Mouse (Mus musculus) erythroid progenitor cell, adult 5-6 weeks (primary cell): ENCODE data around the gene S1pr1. TPM values are rescaled to one million over a fixed set of nuclear protein-coding genes. Genes with fewer than 3 reads are reported as not detected.

ENCODE experiments used
- ATAC-seq: replicated peaks from 2 replicates; pipeline ENCODE4 v1.8.0; 2016; ENCODE audit warnings: moderate number of reproducible peaks, mild to moderate bottlenecking, moderate TSS enrichment, inconsistent platforms; ENCODE audit not compliant: poor library complexity, low FRiP score, severe bottlenecking
- total RNA-seq, 2 experiments: library from RNA; stranded (forward) in 1 of 2; stranded (reverse) in 1 of 2; fragments of 150-400 nt in 1 of 2; fragments of 186-747, 209-891 nt in 1 of 2; gene quantifications; 2 replicates each; pipeline versions ENCODE4 v1.2.3 to v1.2.4; 2015 to 2017; ENCODE audit warnings: low replicate concordance in 2 of 2

The S1pr1 gene
- 15.5 and 19.7 TPM in 2 replicates for total RNA-seq (2015; ENCODE audit: low replicate concordance)
- total RNA-seq (2017; ENCODE audit: low replicate concordance): 2.2 and 5.4 TPM in 2 replicates

DNA sequence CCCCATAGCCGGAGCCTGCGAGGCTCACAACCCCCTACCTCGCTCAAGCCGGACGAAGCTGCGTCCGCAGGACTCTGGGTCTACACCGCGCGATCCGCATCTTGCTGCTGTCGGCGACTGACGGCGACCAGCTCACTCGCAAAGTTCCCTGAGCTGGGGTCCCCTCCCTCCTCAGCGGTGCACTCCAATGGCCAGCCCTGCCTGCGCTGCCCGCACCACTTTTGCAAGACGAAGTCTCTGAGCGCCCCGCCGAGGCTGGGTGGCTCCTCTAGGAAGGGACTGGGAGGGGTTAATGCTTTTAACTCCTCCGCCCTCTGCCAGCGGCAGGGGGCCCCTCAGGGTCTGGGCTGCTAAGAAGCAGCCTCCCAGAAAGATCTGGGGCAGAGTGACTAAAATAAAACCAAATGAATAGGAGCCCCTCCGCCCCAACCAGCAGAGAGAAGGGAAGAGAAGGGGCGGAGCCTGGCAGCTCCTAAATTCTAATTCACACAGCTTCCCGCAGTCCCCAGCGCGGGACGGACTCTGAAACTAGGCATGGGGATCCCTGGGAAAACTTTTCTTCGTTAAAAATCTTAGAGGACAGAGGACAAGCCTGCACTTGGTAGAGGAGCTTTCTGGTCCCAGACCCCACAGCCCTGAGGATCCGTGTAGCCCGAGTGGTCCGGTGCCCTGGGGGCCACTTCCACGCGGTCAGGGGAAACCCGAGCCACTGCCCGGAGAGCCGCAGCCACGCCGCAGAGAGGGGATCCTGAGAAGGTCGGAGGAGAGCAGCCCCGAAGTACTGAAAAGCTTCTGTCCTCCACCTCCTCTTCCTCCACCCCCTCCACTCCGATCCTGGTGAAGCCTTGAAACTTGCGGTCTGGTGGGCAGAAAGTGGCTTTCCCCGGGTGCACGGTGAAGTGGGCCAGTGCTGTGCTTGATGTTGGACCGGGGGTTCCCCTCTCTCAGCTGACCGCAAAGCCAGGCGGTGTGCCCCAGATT is at the start of gene S1pr1:
S1pr1 (minus strand) TSS at position 402 of the 981 bp plus-strand sequence.
- peak; percentile 66 for ATAC-seq

DNA sequence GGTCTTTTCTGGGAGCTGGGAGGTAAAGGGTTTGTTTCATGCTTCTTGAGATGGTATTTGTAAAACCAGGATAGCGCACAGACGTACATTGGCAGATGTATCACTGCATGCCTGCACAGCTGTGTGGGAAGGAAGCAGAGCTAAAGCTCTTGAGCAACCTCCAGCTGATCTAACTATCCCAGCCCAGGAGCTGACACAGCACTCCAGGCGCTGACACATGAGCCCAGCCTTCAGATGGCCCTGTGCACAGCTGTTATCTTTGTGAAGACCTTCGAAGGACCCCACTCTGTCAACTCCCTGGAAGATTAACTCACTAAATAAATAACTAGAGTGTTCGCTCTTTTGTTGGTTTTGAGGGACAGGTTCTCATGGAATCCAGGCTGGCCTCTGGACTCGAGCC is 48.4 kb upstream of the S1pr1 start:
- ATAC-seq: no peak

DNA sequence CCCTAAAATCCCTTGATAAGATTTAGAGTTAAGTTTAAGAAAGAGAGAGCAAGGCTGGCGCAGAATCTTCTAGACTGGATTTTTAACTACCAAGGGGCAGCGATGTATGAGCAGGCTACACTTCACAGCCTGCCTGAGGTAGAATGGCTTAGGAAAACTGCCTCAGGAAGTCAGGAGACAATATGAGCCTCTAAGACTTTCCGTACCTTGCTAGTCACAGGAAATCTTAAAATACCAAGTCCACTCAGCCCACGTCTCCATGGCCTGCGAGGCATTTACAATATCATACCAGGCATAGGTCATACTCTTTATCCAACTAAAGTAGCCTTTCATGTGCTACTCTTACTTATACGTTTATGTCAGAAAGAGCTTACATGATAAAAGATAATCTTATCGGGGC is 48.0 kb upstream of the S1pr1 start:
- ATAC-seq: no peak

DNA sequence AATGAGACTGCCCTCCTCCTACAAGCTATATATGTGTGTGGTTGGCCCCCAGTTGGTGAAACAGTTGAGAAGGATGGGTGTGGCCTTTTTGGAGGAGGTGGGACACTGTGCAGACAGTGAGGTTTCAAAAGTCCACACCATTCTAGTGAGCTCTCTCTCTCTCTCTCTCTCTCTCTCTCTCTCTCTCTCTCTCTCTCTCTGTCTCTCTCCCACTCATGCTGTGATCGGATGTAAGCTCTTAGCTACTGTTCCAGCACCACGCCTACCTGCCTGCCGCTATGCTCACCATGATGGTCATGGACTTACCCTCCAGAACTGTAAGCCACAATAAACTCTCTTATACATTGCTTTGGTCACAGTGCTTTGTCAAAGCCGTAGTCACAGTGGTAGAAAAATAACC is 44.8 kb upstream of the S1pr1 start:
- no peak for ATAC-seq

DNA sequence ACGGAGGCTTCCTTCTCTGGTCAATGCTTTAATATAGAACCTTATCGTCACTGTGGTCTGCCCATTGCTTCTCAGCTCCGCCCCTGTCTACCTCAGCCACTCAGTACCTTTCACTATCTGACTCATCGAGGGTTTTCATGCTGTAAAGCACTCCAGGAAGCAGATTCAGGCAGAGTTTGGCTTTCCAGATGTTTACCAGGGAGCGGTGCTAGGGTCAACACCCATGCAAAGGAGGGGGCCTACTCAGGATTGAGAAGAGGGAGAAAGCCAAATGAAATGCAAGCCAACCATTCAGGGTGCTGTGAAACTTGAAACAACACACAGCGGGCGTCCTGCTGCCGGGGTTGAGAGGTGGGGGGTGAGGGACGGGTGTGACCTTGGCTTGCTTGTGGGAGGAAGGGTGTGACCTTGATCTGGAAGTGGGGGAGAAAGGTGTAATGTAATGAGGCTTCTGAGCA is 43.6 kb upstream of the S1pr1 start:
- no peak for ATAC-seq

DNA sequence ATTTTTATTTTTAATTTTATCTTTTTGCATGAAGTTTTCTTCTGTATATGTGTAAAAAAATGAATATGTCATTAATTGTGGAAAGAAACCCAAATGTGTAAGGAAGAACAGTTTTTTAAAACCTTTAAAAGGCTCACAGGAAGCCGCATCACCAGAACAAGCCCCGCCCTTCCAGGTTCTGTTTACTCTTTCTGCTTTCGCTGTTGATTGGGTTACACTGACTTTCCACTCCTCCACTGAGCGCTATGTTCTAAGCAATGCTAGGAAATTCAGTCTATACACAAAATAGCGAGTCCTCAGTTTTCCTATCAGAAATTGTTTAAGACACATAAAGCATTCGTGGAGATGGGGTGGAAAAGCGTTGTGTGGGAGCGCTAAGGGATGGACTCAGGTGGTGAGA is 39.6 kb upstream of the S1pr1 start:
- ATAC-seq: no peak

DNA sequence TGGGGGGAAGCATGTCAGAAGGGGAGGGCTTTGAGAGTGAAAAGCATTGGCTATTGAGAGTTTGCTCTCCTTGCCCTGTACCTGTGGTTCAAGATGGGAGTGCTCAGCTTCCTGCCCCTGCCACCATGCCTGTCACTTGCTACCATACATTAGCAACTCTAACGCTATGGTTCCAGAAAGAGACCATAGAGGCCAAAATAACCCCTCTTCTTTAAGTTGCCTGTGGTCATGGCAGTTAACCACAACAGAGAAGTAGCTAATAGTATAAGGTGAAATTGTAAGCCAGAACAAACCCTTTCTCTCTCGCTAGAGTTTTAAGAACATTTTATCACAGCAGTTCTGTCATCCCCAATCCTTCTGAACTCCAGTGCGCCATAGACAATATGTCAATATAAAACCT is 35.5 kb upstream of the S1pr1 start:
- ATAC-seq: no peak

DNA sequence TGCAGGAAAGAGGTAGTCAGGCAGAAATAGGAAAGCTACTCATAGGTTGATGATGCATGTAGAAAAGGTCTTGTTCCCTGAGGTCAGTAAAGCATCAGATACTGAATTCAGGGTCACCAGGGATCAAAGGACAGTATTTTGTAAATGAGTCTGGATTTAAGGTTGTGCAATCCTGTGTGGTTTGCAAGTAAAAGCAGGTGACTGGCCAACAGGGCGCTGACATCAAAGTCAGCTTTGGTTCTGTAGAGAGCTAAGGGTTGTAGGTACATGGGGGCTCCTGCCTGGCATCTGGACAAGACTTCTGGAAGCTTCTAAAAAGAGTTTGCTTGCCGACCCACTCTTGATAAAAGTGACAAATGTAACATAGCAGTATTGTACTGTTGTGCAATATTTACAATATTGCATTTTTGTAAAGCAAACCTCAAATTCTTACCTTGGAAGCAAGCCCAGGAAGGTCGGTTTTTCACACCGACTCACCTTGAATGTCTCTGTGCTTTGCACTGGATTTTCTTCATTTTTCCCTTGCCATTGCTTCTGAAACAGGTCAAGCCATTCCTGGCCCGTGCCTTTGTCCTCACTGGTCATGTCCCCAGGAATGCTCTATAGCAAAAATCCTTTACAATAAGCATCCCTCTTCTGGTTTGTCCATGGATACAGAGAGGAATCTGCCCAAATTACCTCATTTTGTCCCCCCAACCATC is 33.6 kb upstream of the S1pr1 start:
- no peak for ATAC-seq

DNA sequence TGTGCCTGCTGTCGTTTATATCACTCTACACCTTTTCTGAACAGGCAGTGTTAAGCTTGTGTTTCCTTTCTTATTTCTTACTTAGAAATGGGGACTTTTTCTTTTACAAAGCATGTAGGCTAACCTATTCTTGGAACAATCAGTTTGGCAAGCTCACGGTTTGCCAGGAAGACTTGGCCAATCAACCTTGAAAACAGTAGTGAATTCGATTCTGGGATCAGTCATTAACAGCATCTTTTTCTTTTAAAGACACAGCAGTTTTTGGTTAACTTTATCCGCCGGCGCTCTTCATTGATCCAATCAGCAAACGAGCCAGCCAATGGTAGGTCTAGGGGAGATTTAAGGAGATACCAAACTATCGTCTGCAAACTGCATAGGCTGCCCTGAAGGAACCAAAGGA is 31.6 kb upstream of the S1pr1 start:
- ATAC-seq: no peak

DNA sequence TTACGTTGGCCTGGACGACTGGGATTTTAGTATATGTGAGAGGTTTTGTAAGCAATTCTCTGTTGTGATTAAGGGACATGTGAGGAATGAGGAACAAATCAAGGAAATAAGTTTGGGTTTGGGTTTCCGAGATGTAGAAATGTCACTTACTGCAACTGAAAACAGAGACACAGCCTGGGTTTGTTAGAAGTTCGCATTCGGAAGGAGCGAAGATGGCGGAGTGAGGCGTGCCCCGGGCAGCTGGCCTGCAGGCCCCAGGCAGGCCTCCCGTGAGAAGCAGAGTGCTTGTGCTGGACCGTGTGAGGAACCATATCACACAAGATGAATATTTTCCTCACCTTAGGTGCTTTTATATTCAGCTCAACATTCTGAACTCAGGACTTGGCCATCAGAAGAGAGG is 30.2 kb upstream of the S1pr1 start:
- no peak for ATAC-seq

DNA sequence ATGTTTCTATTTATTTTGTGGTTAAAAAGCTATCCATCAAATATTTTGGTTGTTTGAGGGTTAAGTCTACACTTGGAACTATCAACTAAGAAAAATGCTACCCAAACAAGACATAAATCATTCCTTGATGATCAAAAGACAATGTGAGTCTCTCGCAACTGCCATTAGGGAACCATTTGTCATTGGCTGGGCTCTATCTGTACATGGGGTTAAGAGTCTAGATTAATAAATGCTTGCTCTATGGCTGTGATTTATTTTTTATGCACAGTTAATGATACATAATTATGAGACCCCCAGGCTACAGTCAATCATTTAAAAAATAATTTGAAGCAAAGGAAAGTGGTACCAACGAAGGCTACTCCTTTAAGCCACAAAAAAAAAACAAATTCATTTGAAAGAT is 23.7 kb upstream of the S1pr1 start:
- ATAC-seq: no peak

DNA sequence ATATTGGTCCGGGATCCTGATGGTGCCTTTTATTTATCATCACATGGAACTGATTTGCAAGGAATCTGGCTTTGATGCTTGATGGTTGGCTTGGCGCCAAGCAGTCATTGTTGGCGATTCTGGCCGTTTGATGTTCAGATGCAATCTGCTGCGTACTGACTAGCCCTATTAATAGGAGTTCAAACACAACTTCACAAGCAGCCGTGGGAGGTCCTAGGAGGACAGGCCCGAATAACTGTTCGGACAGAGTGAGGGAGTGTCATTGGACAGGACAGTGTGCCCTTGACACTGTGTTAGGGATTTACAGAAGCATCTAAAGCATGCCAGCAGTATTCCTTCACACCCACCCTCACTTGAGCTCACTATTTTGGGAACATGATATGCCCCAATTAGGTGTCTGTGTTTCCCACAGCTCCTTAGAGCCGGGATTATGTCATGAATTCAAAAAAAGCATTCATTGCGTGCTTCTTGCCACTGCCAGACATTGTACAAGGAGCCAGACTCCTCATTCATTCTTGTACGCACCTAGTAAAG is 23.0 kb upstream of the S1pr1 start:
- no peak for ATAC-seq

DNA sequence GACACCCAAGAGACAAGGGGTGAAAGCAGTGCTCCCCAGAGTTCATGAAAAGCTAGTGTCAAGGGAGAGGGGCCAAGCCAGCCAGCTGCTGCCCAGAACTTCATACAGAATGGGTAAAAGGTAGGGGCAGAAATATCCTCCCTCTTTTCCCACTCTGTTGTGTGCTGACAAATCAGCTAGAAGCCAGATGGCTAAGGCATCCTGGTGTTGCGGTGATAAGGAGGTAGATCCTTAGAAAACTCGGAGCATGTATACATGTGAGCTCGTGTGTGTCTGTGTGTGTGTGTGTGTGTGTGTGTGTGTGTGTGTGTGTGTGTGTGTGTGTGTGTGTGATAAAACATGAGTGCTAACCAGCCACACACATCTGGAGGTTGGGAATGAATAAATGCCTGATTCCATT is 20.7 kb upstream of the S1pr1 start:
- no peak for ATAC-seq

DNA sequence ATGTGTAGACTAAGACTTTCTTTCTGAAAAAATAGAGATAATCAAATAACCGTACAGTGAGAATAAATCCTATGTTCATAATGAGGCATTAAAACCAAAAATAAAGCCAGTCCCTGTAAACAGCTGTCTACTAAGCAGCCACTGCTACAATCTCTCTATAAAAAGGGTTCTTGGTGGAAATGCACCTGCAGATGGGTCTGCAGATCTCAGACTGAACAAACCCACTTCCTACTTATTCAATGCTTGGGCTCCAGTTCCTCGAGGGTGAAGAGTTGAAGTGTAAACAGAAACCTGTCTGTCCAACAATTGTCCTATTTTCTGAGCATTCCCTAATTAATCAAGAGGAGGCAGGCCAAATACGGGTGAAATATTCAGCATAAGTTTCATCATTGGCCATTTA is 20.0 kb upstream of the S1pr1 start:
- ATAC-seq: no peak

DNA sequence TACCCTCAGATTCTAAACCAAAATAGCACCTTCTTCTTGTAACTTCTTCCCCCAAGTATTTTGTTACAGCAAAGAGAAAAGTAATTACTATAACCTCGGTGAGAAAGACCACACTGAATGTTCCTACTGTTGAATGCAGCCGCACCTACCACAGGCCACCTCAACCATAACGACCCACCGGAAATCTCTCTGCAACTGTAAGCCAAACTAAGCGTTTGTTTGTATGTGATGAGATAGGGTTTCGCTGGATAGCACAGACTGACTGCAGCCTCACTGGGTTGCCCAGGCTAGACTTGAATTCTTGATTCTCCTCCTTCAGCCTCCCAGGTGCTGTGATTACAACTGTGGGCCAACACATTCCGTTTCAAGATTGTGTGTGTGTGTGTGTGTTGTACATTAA is 15.5 kb upstream of the S1pr1 start:
- ATAC-seq: no peak

DNA sequence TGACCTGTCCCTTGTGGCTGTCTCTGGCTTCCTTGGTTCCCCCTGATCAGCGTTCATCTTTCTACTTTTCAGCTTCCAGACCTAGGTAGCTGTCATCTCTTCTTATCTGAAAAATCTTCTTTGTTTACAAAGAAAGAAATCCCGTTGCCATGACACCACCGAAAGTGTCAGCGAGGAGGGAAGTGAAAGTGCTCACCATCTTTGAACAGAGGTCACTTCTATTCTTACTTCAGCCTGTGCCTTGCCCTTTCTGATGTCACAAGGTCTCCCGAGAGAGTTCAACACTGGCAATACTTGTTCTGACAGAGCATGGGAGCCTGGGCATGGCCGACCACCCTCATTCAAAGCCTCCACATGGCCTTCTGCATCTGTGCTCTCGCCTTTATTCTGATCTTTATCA is 14.3 kb upstream of the S1pr1 start:
- ATAC-seq: no peak

DNA sequence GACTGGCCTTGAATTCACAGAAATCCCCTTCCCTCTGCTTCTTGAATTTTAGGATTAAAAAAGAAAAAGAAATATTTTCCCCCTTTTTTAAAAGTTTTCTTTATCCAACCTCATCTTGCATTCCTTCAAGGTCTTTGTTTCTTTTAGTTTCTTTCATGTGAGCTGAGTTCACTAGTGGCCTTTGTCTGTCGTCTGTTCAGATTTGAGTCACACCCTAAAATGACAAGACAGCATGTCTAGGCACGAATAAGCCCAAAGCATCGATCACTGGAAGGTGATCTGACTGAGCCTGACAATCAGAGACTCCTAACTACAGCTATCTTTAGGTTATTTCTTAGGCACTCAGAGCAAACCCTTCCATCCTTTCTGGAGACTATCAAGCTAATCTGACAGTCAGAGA is 13.3 kb upstream of the S1pr1 start:
- ATAC-seq: no peak

DNA sequence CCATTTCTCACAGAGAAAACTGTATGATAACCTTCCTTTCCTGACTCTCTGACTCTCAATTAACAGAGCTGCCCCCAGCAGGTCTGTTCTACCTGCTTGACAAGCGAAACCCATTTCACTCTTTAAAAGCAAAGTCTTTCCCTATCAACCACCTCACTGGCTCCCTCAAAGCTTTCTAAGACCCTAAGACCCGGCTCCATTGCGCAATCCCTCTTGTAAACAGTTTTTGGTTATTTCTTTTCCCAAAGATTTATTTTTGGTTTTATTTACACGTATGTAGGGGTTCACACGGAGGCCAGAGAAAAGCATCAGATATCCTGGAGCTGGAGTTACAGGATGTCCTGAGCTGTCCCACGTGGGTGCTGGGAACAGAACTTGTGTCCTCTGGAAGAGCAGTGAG is 4.0 kb upstream of the S1pr1 start:
- ATAC-seq: no peak

DNA sequence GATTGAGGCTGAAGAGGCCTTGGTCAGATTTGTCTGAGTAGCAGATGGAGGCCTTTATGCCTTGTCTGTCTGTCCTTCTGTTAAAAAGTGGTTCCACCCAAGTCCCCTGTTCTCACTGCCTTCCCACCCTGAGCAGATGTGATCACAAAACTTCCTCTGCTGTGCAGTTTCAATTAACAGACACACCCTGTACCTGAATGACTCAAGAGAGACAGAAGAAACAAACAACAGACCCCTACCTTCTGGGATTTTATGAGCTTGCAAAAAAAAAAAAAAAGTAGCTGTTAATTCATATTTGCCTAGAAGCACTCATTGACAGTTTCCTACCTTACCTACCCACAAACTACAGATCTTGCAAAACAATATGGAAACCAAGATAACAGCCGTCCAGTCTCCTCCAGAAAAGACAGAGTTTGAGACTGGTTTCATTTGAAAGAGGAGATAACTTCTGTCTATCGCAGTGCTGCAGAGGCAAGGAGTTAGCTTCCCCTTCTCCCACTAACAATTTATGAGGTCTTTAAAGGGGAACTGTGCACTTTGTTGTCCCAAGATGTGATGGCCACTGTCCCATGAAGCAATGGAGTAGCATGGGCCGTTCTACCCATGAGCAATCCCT is 1.1 kb upstream of the S1pr1 start:
- no peak for ATAC-seq

DNA sequence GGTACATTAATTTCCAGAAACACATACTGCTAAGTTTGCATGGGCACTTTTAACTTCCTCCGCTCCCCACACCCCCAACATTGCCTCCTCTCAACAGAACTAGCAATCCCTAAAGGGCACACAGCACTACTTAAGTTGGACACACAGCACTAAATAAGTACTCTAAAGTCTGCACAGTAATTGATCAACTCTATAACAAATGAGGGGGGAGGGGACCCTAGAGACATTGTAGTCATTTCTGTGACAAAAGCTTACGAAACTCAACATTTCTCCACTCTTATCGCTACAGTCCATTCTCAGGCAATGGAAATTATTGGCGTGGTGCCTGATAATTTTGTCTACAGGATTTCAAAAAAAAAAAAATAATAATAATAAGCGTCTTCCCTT is 830 bp downstream of the S1pr1 start:
- ATAC-seq: no peak
